Mouse (Mus musculus) E14TG2a.4 (cell line): ENCODE measurements around the gene Pnma1.

Experiments used
- H3K27me3 ChIP-seq: 2 replicates; pipeline ENCODE4 v1.6.1; 2014; ENCODE audit warnings: low read length, control low read depth; ENCODE audit not compliant: insufficient read depth
- H3K36me3 ChIP-seq: 2 replicates; pipeline ENCODE4 v1.6.1; 2014; ENCODE audit warnings: low read length, control low read depth; ENCODE audit not compliant: insufficient read depth
- H3K4me1 ChIP-seq: replicated peaks from 2 replicates; pipeline ENCODE4 v1.6.1; 2014; ENCODE audit warnings: low read depth, low read length, control low read depth
- H3K4me3 ChIP-seq: replicated peaks from 2 replicates; pipeline ENCODE4 v1.5.1; 2014; ENCODE audit warnings: mild to moderate bottlenecking, low read length
- H3K9me3 ChIP-seq: 2 replicates; pipeline ENCODE4 v1.6.1; 2014; ENCODE audit warnings: low read length, control low read depth
- CTCF ChIP-seq: conservative IDR thresholded peaks from 2 replicates; pipeline ENCODE4 v1.5.1; 2014; ENCODE audit warnings: low read length
- NANOG ChIP-seq: IDR thresholded peaks from 2 replicates; pipeline ENCODE4 v1.6.1; 2014; ENCODE audit warnings: borderline replicate concordance, low read length, mixed read lengths
- POU5F1 ChIP-seq: IDR thresholded peaks from 2 replicates; pipeline ENCODE4 v1.6.1; 2014; ENCODE audit warnings: low read length, borderline replicate concordance

The Pnma1 gene

DNA sequence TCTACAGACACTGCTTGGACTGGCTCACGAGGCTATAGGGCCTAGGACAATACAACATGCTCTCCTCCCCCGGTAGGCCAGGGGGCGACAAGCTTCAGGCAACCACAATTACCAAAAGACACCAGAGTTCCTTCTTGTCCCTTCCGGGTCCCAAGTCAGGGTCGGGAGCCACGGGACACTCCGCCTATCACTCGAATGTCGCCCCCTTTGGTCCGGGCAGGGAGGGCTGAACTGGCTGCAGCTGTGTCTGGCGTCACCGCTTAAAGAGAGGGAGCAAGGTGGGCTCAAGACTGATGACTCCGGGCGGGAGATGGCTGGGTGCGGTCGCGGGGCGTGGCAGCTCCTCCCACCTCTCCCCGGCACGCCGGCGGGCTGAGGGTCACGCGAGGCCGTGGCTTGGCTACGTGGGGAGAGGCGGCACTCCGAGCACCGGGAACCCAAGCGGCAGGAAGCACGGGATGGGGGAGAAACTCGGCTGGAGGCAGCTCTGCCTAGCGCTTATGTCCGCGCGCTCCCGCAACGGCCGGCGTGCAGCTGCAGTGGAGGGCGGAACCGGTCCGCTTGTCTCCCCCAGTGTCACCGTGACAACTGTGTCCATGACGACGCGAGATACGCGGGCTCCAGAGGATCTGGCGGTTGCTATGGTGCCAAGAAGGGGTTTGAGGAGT is at the start of gene Pnma1:
Pnma1 (minus strand) TSS at position 536 of the 668 bp plus-strand sequence.
- no peaks in the 10 kb centered on the region for H3K27me3 ChIP-seq
- H3K4me1 ChIP-seq = peaks cover 55% of the 10 kb centered on the region
- TF ChIP-seq POU5F1 (no peak), CTCF (peak; percentile 25; the same call in 1 of the 2 replicates), NANOG (no peak)
- peak within 1 kb of the TSS; percentile 81 for H3K4me3 ChIP-seq
- no peaks in the 10 kb centered on the region for H3K9me3 ChIP-seq
- H3K36me3 ChIP-seq = peaks cover 36% of the 10 kb centered on the region

- H3K4me3 ChIP-seq = 0 out of 2 replicates have a peak overlapping the region, but pooled peaks have one; percentile 55
- no peak for TF ChIP-seq NANOG
- TF ChIP-seq POU5F1 = no peak
- no peak for TF ChIP-seq CTCF
- peaks cover 83% of the 10 kb centered on the region for H3K4me1 ChIP-seq
- H3K36me3 ChIP-seq = peaks cover 12% of the 10 kb centered on the region; the same call in 1 of the 2 replicates
- H3K27me3 ChIP-seq = peaks cover 15% of the 10 kb centered on the region
- no peaks in the 10 kb centered on the region for H3K9me3 ChIP-seq
Measured at GRCm38 (mm10) chr12:84195195-84195594, 46.9 kb upstream of the Pnma1 start.

DNA sequence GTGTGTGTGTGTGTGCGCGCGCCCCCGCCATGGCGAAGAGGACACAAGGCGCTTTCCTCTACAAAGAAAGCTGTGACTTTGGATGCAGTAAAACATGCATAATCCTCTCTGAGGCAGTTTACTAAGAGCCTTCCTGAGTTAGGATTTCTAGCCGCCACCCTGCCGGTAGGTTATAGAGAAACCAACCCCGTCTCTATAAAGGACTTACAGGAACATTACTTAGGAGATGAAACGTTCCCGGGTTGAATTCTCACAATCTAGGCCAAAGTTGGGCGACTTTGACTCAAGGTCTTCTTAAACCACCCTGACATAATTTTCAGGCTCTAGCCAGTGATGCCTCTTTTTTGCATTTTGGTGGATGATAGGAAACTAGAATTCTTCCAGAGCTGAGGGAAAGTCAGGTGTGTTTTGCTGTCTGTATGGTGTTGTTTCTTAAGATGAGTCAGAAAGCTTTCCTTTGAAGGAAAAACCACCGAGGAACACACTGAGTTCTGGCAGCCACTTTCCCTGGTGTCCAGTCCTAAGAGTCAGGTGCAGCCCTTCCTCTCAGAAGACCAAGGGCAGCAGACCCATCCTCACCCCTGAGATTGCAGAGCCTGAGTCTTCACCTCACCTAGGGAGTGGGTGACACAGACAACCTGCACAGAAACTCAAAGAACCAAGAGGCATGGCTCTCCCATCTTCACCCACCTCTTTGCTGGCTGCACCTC is 46.3 kb upstream of the Pnma1 start:
- Histone ChIP-seq H3K36me3 (peaks cover 12% of the 10 kb centered on the region; the same call in 1 of the 2 replicates), H3K9me3 (no peaks in the 10 kb centered on the region), H3K27me3 (peaks cover 15% of the 10 kb centered on the region), H3K4me3 (peak overlapping the region; percentile 55), H3K4me1 (peaks cover 83% of the 10 kb centered on the region)
- TF ChIP-seq POU5F1 (no peak), CTCF (no peak), NANOG (no peak)

DNA sequence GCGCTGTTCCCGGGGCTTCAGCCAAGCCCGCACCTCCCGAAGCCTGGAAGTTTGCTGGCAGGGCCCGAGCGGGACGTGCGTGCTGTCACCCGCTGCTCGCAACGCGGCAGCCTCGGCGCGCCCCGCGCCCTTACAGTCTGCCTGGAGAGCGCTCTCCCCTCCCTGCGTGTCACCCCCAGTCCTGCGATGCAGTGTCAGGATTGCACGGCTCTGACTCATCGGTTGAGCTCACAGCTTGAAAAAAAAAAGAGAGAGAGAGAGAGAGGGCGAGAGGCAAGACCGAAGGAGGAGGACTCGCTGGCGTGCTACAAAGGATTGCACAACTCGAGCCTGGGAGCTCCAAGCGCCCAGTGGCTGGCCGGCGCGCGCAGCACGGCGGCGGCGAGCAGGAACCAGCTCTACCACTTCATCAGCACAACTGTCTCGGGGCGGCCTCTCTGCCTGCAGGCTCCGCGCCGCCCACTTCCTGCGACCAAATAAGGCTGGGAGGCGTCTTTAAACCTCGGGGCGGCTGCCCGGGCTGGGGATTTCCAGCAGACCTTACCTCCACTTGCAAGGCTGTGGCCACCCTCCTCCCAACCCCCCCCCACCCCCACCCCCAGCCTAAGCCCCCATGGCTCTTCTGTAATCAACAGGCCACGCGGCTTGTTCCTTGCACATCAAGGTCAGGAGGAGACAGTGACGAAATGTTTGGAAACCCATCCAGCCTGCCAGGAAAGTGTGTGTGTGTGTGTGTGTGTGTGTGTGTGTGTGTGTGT is 45.5 kb upstream of the Pnma1 start:
- H3K36me3 ChIP-seq = peaks cover 12% of the 10 kb centered on the region; the same call in 1 of the 2 replicates
- no peaks in the 10 kb centered on the region for H3K9me3 ChIP-seq
- H3K27me3 ChIP-seq = peaks cover 15% of the 10 kb centered on the region
- TF ChIP-seq NANOG = no peak
- TF ChIP-seq CTCF = no peak
- TF ChIP-seq POU5F1 = no peak
- peaks cover 83% of the 10 kb centered on the region for H3K4me1 ChIP-seq
- H3K4me3 ChIP-seq = peak overlapping the region; percentile 89

DNA sequence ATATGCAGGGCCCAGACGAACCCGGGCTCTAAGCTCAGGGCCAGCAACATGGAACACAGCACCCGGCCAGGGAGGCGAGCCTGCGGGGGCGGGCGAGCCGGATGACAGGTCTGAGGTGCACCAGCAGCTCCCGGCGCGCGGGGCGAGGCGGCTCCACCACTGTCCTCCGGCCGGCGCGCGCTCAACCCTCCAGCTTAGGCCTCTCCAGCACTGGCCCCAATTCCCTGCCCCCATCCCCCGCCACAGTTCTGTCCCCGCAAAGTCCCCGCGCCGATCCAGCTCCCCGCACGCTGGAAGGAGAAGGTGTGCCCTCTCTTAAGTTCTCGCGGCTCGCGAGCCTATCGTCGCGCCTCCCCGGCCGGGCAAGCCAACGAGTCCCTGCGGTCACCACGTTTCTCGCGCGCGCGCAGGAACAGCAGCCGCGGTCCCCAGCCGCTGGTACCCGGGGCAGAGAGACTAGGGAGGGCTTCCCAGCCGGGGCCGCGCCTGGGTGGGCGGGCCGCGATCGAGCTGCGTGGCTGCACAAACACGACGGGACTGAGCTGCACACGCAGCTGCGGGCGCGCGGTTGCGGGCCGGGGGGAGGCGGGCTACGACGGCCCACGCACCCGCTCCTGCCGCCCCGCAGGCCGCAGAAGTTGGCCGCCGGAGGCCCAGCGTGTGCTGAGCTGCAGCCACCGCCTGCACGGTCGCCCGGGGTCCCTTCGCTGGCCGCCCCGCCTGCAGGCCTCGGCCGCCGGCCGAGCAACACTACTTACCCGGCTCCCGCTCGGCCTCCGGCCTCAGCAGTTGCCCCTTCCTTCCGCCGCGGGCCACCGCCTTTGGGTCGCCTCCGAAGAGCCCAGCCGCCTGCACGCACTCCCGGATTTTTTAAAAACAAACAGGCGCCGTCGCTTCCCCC is 44.7 kb upstream of the Pnma1 start:
- Histone ChIP-seq H3K4me1 (peaks cover 83% of the 10 kb centered on the region), H3K9me3 (no peaks in the 10 kb centered on the region), H3K36me3 (peaks cover 9% of the 10 kb centered on the region), H3K4me3 (peak overlapping the region; percentile 89), H3K27me3 (peaks cover 15% of the 10 kb centered on the region)
- TF ChIP-seq CTCF = no peak
- no peak for TF ChIP-seq POU5F1
- no peak for TF ChIP-seq NANOG

DNA sequence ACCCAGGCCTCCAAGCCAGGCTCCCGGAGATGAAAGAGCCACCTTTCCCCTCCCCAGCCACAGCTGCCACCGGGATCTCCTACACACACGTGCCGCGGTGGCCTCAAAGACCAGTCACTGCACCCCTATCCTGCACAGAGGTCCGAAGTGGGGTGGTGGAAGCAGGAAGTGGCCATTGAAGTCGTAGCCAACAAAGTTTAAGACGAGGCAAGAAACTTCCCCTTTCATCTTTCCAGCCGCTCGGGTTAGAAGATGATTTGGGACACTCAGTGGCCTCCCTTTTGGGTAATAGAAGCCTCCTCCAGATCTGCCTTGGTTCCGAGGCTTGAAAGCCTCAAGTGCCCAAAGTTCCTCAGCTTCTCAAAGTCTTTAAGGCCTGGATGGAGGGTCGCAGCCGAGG is 44.0 kb upstream of the Pnma1 start:
- H3K36me3 ChIP-seq = peaks cover 16% of the 10 kb centered on the region
- H3K4me3 ChIP-seq = peak overlapping the region; percentile 89
- peaks cover 15% of the 10 kb centered on the region for H3K27me3 ChIP-seq
- peaks cover 83% of the 10 kb centered on the region for H3K4me1 ChIP-seq
- TF ChIP-seq POU5F1 (no peak), CTCF (no peak), NANOG (no peak)
- H3K9me3 ChIP-seq = no peaks in the 10 kb centered on the region

- Histone ChIP-seq H3K9me3 (no peaks in the 10 kb centered on the region), H3K4me1 (peaks cover 83% of the 10 kb centered on the region), H3K27me3 (peaks cover 15% of the 10 kb centered on the region), H3K36me3 (peaks cover 21% of the 10 kb centered on the region), H3K4me3 (peak overlapping the region; percentile 89)
- no peak for TF ChIP-seq POU5F1
- no peak for TF ChIP-seq CTCF
- TF ChIP-seq NANOG = no peak
Measured at GRCm38 (mm10) chr12:84191770-84192169, 43.5 kb upstream of the Pnma1 start.
